Mouse (Mus musculus) c-Kit-positive CD71-positive TER-119-negative erythroid progenitor cells, embryonic 14.5 days (primary cell): ENCODE measurements at regions not wholly inside any gene's neighbourhood (a gene's known extent, or its start where the extent isn't known, plus 50 kb on each side); places are given as distances from the start of the nearest gene placed in this dataset.
"Not testable (repeated sequence)": the region's sequence is repeated elsewhere in the genome, so short reads cannot be mapped to it uniquely, and the experiment has no call there.

Experiments used
- DNase-seq: peaks from one replicate; pipeline ENCODE4 v3.0.0-alpha.2; 2013; ENCODE audit warnings: low read depth

- no peak for DNase-seq
These were observed 110.1 kb upstream of the Trabd2b start for GRCm38 (mm10) chr4:114296380-114296779.

- DNase-seq: not testable (repeated sequence)
These were observed 108.0 kb upstream of the Trabd2b start for GRCm38 (mm10) chr4:114298517-114298916.

GRCm38 (mm10) chr4:114300390-114301012, 106.0 kb upstream of the Trabd2b start:
- DNase-seq: no peak

- DNase-seq: no peak
These were observed 101.9 kb upstream of the Trabd2b start for GRCm38 (mm10) chr4:114304654-114305053.

- DNase-seq: no peak
These were observed 99.0 kb upstream of the Trabd2b start for GRCm38 (mm10) chr4:114307491-114307890.

GRCm38 (mm10) chr4:114308518-114308917, 98.0 kb upstream of the Trabd2b start:
- no peak for DNase-seq

GRCm38 (mm10) chr4:114315051-114315450, 91.5 kb upstream of the Trabd2b start:
- DNase-seq: no peak

GRCm38 (mm10) chr4:114315556-114315955, 91.0 kb upstream of the Trabd2b start:
- DNase-seq: no peak

GRCm38 (mm10) chr4:114317076-114317475, 89.4 kb upstream of the Trabd2b start:
- no peak for DNase-seq

GRCm38 (mm10) chr4:114320076-114320475, 86.4 kb upstream of the Trabd2b start:
- DNase-seq: no peak

GRCm38 (mm10) chr4:114321516-114322339, 84.8 kb upstream of the Trabd2b start:
- DNase-seq: no peak

- no peak for DNase-seq
These were observed 76.5 kb upstream of the Trabd2b start for GRCm38 (mm10) chr4:114329978-114330377.

- DNase-seq: no peak
These were observed 75.4 kb upstream of the Trabd2b start for GRCm38 (mm10) chr4:114331161-114331560.

- DNase-seq: no peak
These were observed 71.7 kb upstream of the Trabd2b start for GRCm38 (mm10) chr4:114334850-114335249.

- DNase-seq: no peak
These were observed 70.3 kb upstream of the Trabd2b start for GRCm38 (mm10) chr4:114336029-114336746.

- DNase-seq: no peak
These were observed 69.8 kb upstream of the Trabd2b start for GRCm38 (mm10) chr4:114336747-114337090.

GRCm38 (mm10) chr4:114339793-114340192, 66.7 kb upstream of the Trabd2b start:
- DNase-seq: no peak

- no peak for DNase-seq
These were observed 61.4 kb upstream of the Trabd2b start for GRCm38 (mm10) chr4:114345154-114345553.

- peak; percentile 3 for DNase-seq
These were observed 60.3 kb upstream of the Trabd2b start for GRCm38 (mm10) chr4:114346068-114346747.

- no peak for DNase-seq
These were observed 59.6 kb upstream of the Trabd2b start for GRCm38 (mm10) chr4:114346884-114347283.

- DNase-seq: no peak
These were observed 56.9 kb upstream of the Trabd2b start for GRCm38 (mm10) chr4:114349601-114350000.

- DNase-seq: no peak
These were observed 55.2 kb upstream of the Trabd2b start for GRCm38 (mm10) chr4:114351282-114351681.
